Mouse (Mus musculus): Measurements from ENCODE around the gene Sco1. TPM values are rescaled to one million over a fixed set of nuclear protein-coding genes. Genes with fewer than 3 reads are reported as not detected.

Sco1 gene
- polyA plus RNA-seq, 1 experiment from 2014 or later: 14.2 TPM

DNA sequence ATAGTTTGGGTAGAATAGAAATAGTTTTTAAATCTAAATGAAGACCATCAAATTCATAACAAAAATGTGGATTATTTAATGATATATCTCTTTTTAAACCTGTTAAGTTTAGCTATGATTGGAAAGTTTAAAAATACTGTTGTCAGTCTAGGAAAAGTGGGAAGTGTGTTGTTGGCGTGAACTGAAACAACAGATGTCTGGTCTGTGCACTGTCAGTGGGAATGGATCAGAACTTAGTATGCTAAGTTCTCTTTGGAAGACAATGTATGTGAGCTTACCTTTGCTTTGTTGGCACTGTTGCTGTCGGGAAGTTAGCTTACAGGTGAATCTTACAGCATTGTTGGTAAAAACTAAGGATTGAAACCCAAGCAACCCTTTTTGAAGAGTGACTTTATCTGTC is 8.8 kb downstream of the Sco1 start:
- 96% methylated on average over 2 of the region's 2 CpGs for WGBS (ENCODE audit: missing documents)
- peaks cover 70% of the 10 kb centered on the region for H3K36me3 ChIP-seq (ENCODE audit: inconsistent target)
- no peak overlapping the region for H3K27ac ChIP-seq
- H3K79me2 ChIP-seq (ENCODE audit: inconsistent target): no peaks in the 10 kb centered on the region
- H3K4me3 ChIP-seq (ENCODE audit: inconsistent target): no peak overlapping the region

DNA sequence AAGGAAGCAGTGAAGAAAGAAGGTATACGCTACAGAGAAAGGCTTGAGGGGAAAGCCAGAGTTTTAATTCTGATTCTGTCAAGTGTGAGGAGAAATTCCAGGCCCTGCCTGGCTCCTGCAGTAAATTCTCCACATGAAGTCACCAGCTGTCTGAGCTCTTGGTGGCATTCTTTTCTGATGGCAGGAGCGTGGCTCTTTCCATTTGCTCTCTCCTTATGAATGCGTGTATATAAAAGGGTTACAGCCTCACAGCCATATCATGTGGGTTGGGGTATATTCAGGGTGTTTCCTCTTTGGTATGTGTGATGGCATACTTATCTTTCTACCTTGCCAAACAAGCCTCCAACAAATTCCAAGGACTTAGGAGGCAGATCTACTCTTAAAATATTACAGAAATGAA is 10.3 kb downstream of the Sco1 start:
- peaks cover 56% of the 10 kb centered on the region for H3K36me3 ChIP-seq (ENCODE audit: inconsistent target)
- no peak overlapping the region for H3K4me3 ChIP-seq (ENCODE audit: inconsistent target)
- H3K79me2 ChIP-seq (ENCODE audit: inconsistent target): no peaks in the 10 kb centered on the region
- H3K27ac ChIP-seq: no peak overlapping the region
- 100% methylated on average over 2 of the region's 3 CpGs for WGBS (ENCODE audit: missing documents)

DNA sequence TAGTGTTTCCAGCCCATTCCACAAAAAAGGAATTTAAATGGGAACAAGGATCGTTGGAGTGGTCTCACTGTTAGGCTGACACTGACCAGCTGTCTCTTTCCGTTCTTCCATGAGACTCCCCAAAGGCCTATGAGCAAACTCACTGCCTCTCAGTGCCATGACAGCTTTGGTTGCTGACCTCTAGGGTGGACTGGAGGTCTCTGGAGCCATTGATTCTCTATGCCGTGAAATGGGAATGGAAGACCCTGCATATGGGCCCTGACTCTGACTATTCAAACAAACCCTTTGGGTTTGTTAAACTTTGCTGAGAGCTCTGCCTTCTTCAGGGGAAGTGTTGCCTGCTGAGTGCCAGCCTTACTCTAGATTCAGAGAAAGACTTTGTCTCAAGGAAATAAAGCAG is 15.3 kb downstream of the Sco1 start:
- Histone ChIP-seq H3K27ac (no peak overlapping the region), H3K79me2 (ENCODE audit: inconsistent target) (no peaks in the 10 kb centered on the region), H3K36me3 (ENCODE audit: inconsistent target) (peaks cover 24% of the 10 kb centered on the region), H3K4me3 (ENCODE audit: inconsistent target) (no peak overlapping the region)
- WGBS (ENCODE audit: missing documents): 97% methylated on average over 3 of the region's 3 CpGs

DNA sequence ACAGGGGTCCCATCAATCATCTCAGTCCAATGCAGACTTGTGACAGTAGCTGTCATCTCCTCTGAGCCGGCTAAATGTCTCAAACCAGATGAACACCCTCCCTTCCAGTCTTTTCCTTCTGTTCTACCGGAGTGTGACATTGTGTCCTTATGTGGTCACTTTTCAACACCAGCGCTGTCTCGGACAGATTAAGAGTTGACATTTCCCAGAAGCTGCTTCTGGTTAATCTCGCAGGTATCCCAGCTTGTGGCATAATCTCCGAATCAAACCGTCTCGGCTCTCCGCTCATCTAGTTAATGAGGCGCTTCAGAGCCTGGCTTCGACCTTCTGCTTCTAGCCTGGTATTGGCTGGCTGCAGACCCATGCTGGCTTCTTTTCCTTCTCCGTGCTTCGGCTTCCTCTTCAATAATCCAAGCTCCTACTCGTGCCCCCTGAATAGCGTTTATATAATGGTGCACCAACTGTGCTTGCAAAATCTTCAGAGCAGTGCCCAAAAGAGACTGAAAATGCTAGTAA is 20.2 kb downstream of the Sco1 start:
- H3K4me3 ChIP-seq (ENCODE audit: inconsistent target): no peak overlapping the region
- H3K36me3 ChIP-seq (ENCODE audit: inconsistent target): no peaks in the 10 kb centered on the region
- no peak overlapping the region for H3K27ac ChIP-seq
- WGBS (ENCODE audit: missing documents): 73% methylated on average over 14 of the region's 15 CpGs
- no peaks in the 10 kb centered on the region for H3K79me2 ChIP-seq (ENCODE audit: inconsistent target)

DNA sequence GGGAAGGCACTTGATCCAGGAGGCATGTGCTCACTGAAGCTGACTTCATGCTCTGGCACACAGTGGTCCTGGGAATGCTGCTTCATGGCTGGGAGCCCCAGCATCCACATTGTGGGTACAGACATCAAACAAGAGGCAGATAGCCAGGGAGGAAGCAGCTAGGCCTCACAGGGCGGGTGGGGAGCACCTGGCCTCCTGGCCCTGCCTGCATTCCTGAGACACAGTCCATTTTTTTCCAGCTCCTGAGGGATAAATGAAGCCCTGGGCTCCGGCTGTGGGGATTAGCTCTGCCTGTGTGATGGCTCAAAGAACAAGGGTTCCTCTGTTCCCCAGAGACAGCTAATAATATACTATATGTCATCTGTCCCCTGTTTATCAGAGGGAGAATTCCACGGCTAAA is 22.6 kb downstream of the Sco1 start:
- WGBS (ENCODE audit: missing documents): 68% methylated on average over 3 of the region's 3 CpGs
- H3K36me3 ChIP-seq (ENCODE audit: inconsistent target): no peaks in the 10 kb centered on the region
- no peaks in the 10 kb centered on the region for H3K79me2 ChIP-seq (ENCODE audit: inconsistent target)
- H3K4me3 ChIP-seq (ENCODE audit: inconsistent target): no peak overlapping the region
- no peak overlapping the region for H3K27ac ChIP-seq

DNA sequence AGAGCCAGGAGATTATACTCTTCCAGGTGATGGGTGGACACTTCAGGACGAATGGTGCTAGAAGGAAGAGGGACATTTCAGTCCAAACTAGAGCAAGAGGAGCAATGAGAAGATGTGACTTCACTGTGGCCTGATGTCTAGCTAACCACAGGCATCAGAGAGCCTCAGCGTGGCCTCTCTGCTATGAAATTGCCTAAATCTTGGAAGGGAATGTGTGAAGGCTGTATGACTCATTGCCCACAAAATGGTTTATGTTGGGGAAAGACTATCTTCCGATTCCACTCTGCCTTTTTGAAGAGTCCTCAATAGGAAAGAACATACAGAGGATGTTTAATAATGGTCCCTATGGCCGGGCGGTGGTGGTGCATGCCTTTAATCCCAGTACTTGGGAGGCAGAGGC is 24.3 kb downstream of the Sco1 start:
- H3K79me2 ChIP-seq (ENCODE audit: inconsistent target): no peaks in the 10 kb centered on the region
- H3K36me3 ChIP-seq (ENCODE audit: inconsistent target): no peaks in the 10 kb centered on the region
- H3K4me3 ChIP-seq (ENCODE audit: inconsistent target): no peak overlapping the region
- H3K27ac ChIP-seq: no peak overlapping the region
- WGBS (ENCODE audit: missing documents): 70% methylated on average over 5 of the region's 5 CpGs

DNA sequence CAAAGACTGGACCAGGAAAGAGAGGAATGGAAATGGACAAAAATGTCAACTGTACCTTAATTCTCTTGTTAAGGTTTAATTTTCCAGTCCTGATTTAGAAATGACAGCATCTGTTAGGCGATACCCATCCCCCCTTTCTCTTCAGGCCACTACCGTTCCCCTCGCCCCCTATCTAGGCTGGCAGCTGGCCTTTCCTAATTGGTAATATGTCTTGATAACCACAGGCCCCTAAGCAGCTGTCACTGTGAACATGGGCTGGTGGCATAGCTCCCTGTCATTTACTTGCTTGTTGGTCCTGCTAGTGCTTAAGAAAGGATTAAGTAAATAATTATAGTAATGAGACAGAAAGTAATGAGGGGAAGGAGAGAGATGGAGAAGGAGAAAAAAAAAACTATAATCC is 25.0 kb downstream of the Sco1 start:
- no peaks in the 10 kb centered on the region for H3K36me3 ChIP-seq (ENCODE audit: inconsistent target)
- WGBS (ENCODE audit: missing documents): 64% methylated on average over 3 of the region's 3 CpGs
- no peaks in the 10 kb centered on the region for H3K79me2 ChIP-seq (ENCODE audit: inconsistent target)
- no peak overlapping the region for H3K4me3 ChIP-seq (ENCODE audit: inconsistent target)
- no peak overlapping the region for H3K27ac ChIP-seq

DNA sequence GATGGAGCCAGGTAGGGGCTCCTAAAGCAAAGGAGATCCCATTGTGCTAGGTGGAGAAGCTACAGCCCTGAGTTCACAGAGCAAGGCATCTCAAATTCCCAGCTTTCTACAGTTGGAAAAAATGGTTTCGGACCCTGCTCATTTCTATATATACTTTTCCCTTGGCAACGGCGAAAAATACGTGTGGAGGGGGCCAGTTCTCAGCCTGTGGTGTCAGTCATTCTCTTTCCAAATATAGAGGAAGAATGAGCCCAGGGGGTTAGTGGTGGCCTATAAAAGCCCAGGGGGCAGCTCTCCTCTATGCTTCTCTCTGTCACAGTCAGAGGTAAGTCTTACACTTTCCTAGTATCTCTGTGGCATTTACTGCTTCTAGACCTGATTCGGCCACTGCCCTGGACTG is 25.5 kb downstream of the Sco1 start, which contains the start of gene Myh3:
Myh3 (plus strand) TSS at position 301 of the 400 bp plus-strand sequence.
- Histone ChIP-seq H3K4me3 (ENCODE audit: inconsistent target) (no peak within 1 kb of the TSS), H3K27ac (no peak within 1 kb of the TSS), H3K79me2 (ENCODE audit: inconsistent target) (no peaks in the 10 kb centered on the region), H3K36me3 (ENCODE audit: inconsistent target) (no peaks in the 10 kb centered on the region)
- WGBS (ENCODE audit: missing documents): 85% methylated on average over 5 of the region's 5 CpGs

DNA sequence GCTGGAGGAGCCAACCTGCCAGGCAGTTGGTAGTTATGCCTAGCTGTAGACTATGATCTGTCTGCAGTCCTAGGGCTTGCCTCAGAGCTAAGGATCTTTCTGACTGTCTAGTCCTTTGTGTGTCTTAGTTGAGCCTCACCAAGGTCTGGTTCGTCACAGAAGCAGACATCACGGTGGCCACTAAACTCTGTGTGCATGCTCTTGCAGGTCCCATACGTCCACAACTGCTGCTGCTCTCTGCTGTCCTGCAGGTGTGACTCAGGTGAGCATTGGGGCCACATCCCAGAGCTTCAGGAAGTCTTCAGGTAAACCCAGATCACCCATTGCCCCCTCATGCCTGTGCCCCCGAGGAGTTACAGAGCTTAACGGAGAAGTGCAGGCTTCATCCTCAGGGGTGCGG is 26.4 kb downstream of the Sco1 start:
- 78% methylated on average over 6 of the region's 6 CpGs for WGBS (ENCODE audit: missing documents)
- no peak overlapping the region for H3K4me3 ChIP-seq (ENCODE audit: inconsistent target)
- no peaks in the 10 kb centered on the region for H3K36me3 ChIP-seq (ENCODE audit: inconsistent target)

DNA sequence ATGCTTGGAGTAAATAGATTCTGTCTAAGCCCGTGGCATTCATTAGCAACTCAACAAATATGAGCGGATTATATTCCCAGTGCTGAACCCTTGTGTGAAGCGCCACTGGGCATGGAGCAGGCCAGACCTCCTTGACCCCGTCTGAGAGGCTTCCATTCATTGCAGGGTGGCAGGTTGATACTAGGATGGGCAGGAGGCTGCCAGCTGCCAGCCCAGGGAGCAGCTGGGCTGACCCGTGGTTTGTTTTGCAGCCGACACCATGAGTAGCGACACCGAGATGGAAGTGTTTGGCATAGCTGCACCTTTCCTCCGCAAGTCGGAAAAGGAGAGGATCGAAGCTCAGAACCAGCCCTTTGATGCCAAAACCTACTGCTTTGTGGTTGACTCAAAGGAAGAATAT is 27.3 kb downstream of the Sco1 start:
- WGBS (ENCODE audit: missing documents): 80% methylated on average over 11 of the region's 11 CpGs
- H3K79me2 ChIP-seq (ENCODE audit: inconsistent target): no peaks in the 10 kb centered on the region
- H3K4me3 ChIP-seq (ENCODE audit: inconsistent target): no peak overlapping the region
- H3K36me3 ChIP-seq (ENCODE audit: inconsistent target): no peaks in the 10 kb centered on the region
- no peak overlapping the region for H3K27ac ChIP-seq

More for the DNA sequence above, 26.4 kb downstream of the Sco1 start:
- H3K79me2 ChIP-seq (ENCODE audit: inconsistent target): no peaks in the 10 kb centered on the region
- H3K27ac ChIP-seq: no peak overlapping the region

DNA sequence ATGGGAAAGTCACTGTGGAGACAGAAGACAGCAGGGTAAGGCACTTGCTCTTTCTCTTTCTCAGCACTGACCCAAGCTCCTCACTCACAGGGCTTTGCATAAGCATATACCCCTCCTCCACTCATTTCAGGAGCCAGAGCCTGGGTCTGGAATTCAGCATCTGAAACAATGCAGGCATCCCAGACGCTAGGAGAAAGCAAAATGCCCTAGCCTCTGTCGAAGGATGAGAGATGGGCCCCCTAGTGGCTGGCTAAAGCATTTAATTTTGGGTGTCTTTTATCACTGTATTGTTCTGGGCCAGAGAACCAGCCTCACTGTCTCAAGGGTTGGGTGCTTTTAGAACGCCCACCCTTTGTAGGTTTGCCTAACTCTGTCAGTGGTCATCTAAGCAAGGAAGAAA is 27.7 kb downstream of the Sco1 start:
- Histone ChIP-seq H3K27ac (no peak overlapping the region), H3K79me2 (ENCODE audit: inconsistent target) (no peaks in the 10 kb centered on the region), H3K4me3 (ENCODE audit: inconsistent target) (no peak overlapping the region), H3K36me3 (ENCODE audit: inconsistent target) (no peaks in the 10 kb centered on the region)
- 7% methylated on average over 3 of the region's 3 CpGs for WGBS (ENCODE audit: missing documents)

DNA sequence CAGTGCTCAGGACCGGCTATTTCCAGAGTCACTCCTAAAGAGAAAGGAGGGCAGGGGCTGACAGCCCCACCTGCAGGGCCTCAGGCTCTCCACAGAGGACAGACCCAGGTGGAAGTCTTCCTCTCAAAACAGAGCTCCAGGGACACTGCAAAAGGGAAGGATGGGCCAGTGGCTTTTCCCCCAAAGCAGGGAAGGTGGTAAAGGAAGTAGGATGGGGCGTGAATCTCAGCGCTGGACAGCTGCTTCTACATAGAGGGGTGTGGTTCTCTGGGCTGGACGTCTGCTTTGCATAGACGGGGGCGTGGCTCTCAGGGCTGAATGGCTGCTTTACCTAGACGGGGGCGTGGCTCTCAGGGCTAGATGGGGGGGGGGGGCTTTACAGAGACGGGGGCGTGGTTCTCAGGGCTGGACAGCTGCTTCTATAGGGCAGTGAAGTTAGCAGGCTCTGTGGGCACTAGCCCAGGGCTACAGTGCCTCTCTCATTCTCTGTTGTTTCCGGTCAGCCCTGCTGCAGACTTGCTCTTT is 28.7 kb downstream of the Sco1 start:
- Histone ChIP-seq H3K27ac (no peak overlapping the region), H3K79me2 (ENCODE audit: inconsistent target) (no peaks in the 10 kb centered on the region), H3K4me3 (ENCODE audit: inconsistent target) (no peak overlapping the region), H3K36me3 (ENCODE audit: inconsistent target) (no peaks in the 10 kb centered on the region)
- 10% methylated on average over 9 of the region's 11 CpGs for WGBS (ENCODE audit: missing documents)

DNA sequence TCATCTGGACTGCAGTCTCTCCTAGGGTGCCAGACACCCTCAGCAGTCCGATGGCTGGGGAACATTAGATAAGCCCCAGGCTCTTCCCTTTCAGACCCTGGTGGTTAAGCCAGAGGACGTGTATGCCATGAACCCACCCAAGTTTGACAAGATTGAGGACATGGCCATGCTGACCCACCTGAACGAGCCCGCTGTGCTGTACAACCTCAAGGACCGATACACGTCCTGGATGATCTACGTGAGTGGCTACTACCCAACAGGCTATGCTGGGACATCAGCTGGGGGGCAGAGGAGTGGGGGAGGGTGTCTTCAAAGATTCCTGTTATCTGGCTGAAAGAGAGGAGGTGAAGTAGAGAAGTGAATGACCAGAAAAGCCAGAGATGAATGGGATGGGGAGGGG is 29.7 kb downstream of the Sco1 start:
- WGBS (ENCODE audit: missing documents): 78% methylated on average over 7 of the region's 7 CpGs
- H3K36me3 ChIP-seq (ENCODE audit: inconsistent target): no peaks in the 10 kb centered on the region
- no peak overlapping the region for H3K4me3 ChIP-seq (ENCODE audit: inconsistent target)
- H3K27ac ChIP-seq: no peak overlapping the region
- no peaks in the 10 kb centered on the region for H3K79me2 ChIP-seq (ENCODE audit: inconsistent target)

DNA sequence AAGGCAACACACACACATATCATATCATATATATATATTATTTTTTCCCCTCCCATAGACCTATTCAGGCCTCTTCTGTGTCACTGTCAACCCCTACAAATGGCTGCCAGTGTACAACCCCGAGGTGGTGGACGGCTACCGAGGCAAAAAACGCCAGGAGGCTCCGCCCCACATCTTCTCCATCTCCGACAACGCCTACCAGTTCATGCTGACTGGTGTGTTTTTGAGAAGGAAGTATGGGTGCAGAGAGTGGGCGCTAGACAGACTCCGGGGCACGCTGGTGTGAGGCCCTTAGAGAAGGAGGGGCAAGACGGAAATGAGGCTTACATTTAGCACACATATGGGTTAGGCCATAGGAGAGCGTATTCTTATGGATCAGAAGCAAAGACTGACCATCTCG is 30.3 kb downstream of the Sco1 start:
- Histone ChIP-seq H3K79me2 (ENCODE audit: inconsistent target) (no peaks in the 10 kb centered on the region), H3K27ac (no peak overlapping the region), H3K4me3 (ENCODE audit: inconsistent target) (no peak overlapping the region), H3K36me3 (ENCODE audit: inconsistent target) (no peaks in the 10 kb centered on the region)
- WGBS (ENCODE audit: missing documents): 69% methylated on average over 13 of the region's 13 CpGs

DNA sequence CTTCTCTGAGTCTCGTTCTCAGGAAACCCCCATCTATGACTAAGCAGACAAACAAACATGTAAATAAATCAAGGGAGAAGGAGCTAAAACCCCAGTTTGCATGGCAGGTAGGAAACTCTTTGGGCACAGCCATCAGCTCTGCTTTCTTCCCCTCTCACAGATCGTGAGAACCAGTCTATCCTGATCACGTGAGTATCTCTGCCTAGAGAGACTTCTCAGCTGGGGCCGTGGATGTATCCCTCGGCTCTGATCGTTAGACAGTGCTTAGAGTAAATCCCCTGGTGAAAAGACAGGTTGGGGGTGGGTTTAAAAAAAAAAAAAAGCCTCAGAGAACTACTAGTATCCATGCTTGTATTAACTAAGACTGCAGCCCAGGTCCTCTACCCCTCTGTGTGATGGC is 30.8 kb downstream of the Sco1 start:
- H3K79me2 ChIP-seq (ENCODE audit: inconsistent target): no peaks in the 10 kb centered on the region
- H3K4me3 ChIP-seq (ENCODE audit: inconsistent target): no peak overlapping the region
- WGBS (ENCODE audit: missing documents): 77% methylated on average over 6 of the region's 6 CpGs
- no peaks in the 10 kb centered on the region for H3K36me3 ChIP-seq (ENCODE audit: inconsistent target)
- no peak overlapping the region for H3K27ac ChIP-seq

DNA sequence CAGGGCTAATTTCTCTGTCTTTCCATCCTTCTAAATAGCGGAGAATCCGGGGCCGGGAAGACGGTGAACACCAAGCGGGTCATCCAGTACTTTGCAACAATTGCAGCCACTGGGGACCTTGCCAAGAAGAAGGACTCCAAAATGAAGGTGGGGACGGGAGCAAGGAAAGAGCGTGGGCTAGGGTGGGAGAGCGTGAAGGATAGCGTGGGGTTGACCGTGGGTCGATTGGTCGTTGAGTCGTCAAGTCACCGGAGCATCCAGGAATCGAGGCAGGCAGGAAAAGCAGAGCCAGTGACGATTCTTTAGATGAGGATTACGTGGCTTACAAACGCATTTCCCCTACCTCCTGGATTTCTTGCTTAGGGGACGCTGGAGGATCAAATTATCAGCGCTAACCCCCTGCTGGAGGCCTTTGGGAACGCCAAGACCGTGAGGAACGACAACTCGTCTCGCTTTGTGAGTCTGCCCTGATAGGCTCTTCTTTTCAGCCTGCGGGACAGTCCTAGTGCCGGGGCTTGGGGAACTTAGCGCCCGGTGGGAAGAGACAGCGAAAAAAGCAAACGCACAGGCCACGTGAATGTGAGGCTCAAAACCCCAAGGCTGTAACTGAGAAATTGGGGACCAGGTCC is 31.4 kb downstream of the Sco1 start:
- WGBS (ENCODE audit: missing documents): 46% methylated on average over 30 of the region's 32 CpGs
- Histone ChIP-seq H3K27ac (no peak overlapping the region), H3K4me3 (ENCODE audit: inconsistent target) (no peak overlapping the region), H3K36me3 (ENCODE audit: inconsistent target) (no peaks in the 10 kb centered on the region), H3K79me2 (ENCODE audit: inconsistent target) (no peaks in the 10 kb centered on the region)

All from macrophage (primary cell).